Mouse (Mus musculus) limb, embryonic 14.5 days (tissue): ENCODE results near the gene Obp2a. TPM values are rescaled to one million over a fixed set of nuclear protein-coding genes. Genes with fewer than 3 reads are reported as not detected.
"Not testable (repeated sequence)": the region's sequence is repeated elsewhere in the genome, so short reads cannot be mapped to it uniquely, and the experiment has no call there.

Experiments used
- ATAC-seq: fragments of 200-750 bp; cut with Nextera tagmentation; 2 replicates; pipeline ENCODE4 v1.8.0; 2017; ENCODE audit warnings: low read depth, moderate number of reproducible peaks, moderate TSS enrichment; ENCODE audit not compliant: low FRiP score
- DNase-seq: peaks from one replicate; pipeline ENCODE4 v3.0.0-alpha.2; 2015; ENCODE audit warnings: low spot score
- H3K27ac ChIP-seq: fragments of 300-500 bp; sonication (generic); replicated peaks from 2 replicates; pipeline ENCODE4 v1.5.1; 2014; ENCODE audit warnings: low read depth, mild to moderate bottlenecking, low read length, moderate library complexity, mixed read lengths
- H3K27me3 ChIP-seq: fragments of 300-500 bp; sonication (generic); 2 replicates; pipeline ENCODE4 v1.6.1; 2014; ENCODE audit warnings: low read length, mixed read lengths; ENCODE audit not compliant: control insufficient read depth, insufficient read depth
- H3K36me3 ChIP-seq: fragments of 300-500 bp; sonication (generic); 2 replicates; pipeline ENCODE4 v1.6.1; 2014; ENCODE audit warnings: mild to moderate bottlenecking, low read length, moderate library complexity, mixed read lengths; ENCODE audit not compliant: control insufficient read depth, insufficient read depth
- H3K4me1 ChIP-seq: fragments of 300-500 bp; sonication (generic); 2 replicates; pipeline ENCODE4 v1.6.1; 2014; ENCODE audit warnings: antibody characterized with exemption, low read length, mixed read lengths; ENCODE audit not compliant: control insufficient read depth, insufficient read depth
- H3K4me2 ChIP-seq: fragments of 300-500 bp; sonication (generic); replicated peaks from 2 replicates; pipeline ENCODE4 v1.6.1; 2014; ENCODE audit warnings: low read depth, mild to moderate bottlenecking, low read length, moderate library complexity; ENCODE audit not compliant: severe bottlenecking
- H3K4me3 ChIP-seq: fragments of 300-500 bp; sonication (generic); replicated peaks from 2 replicates; pipeline ENCODE4 v1.5.1; 2014; ENCODE audit warnings: low read length
- H3K9ac ChIP-seq: fragments of 300-500 bp; sonication (generic); 2 replicates; pipeline ENCODE4 v1.6.1; 2014; ENCODE audit warnings: mild to moderate bottlenecking, low read depth, low read length, moderate library complexity; ENCODE audit not compliant: severe bottlenecking
- H3K9me3 ChIP-seq: fragments of 300-500 bp; sonication (generic); 2 replicates; pipeline ENCODE4 v1.6.1; 2016; ENCODE audit warnings: low read length; ENCODE audit not compliant: control insufficient read depth
- POLR2A ChIP-seq: fragments of 200-500 bp; IDR thresholded peaks from 2 replicates; pipeline ENCODE4 v1.8.0; 2012; ENCODE audit warnings: inconsistent platforms, mild to moderate bottlenecking, moderate library complexity, borderline replicate concordance; ENCODE audit not compliant: insufficient read depth, insufficient read length; ENCODE audit errors: extremely low read depth
- WGBS: fragments of 180-500 bp; shearing (Covaris S2); extraction: QIAGEN DNeasy Blood & Tissue Kit; methylation state at CpG from one replicate; pipeline ENCODE4 v1.1.7; 2014; 5-methylcytosine and 5-hydroxymethylcytosine counted together
- polyA plus RNA-seq, 2 experiments: library from polyadenylated mRNA; depleted of rRNA in 1 of 2; stranded (reverse) in 1 of 2; unstranded in 1 of 2; fragments of >200 nt; fragmentation: Nextera tagmentation in 1 of 2; extraction: Ambion mirVana in 1 of 2; gene quantifications; 2 replicates each; pipeline versions ENCODE4 v1.2.1 to v1.2.3; 2012 to 2014

The Obp2a gene
- not detected in 2 replicates for polyA plus RNA-seq (2012; rRNA removed)
- polyA plus RNA-seq (2014; fragmentation: Nextera tagmentation; extraction: Ambion mirVana) = not detected in 2 replicates

GRCm38 (mm10) chr2:25699743-25700142 lies at the start of gene Obp2a:
Gene Obp2a (plus strand): TSS chr2:25700043.
- not testable (repeated sequence) for DNase-seq
- 77% methylated on average over 3 of the region's 3 CpGs for WGBS

GRCm38 (mm10) chr2:25652902-25653301 lies 46.9 kb upstream of the Obp2a start, which contains the start of gene Lcn8:
Gene Lcn8 (plus strand): TSS chr2:25653120.
- ATAC-seq = no peak
- no peaks in the 10 kb centered on the region for H3K36me3 ChIP-seq
- H3K9ac ChIP-seq = no peak within 1 kb of the TSS
- H3K27ac ChIP-seq = no peak within 1 kb of the TSS
- no peaks in the 10 kb centered on the region for H3K27me3 ChIP-seq
- 71% methylated on average over 2 of the region's 2 CpGs for WGBS
- TF ChIP-seq POLR2A = no peak
- DNase-seq = no peak
- H3K4me1 ChIP-seq = no peaks in the 10 kb centered on the region
- H3K4me2 ChIP-seq = no peak within 1 kb of the TSS
- no peak within 1 kb of the TSS for H3K4me3 ChIP-seq
- H3K9me3 ChIP-seq = no peaks in the 10 kb centered on the region

More at GRCm38 (mm10) chr2:25699743-25700142, at the start of gene Obp2a:
- not testable (repeated sequence) for H3K9me3 ChIP-seq, H3K4me1 ChIP-seq, H3K4me2 ChIP-seq, ATAC-seq, H3K27ac ChIP-seq, H3K36me3 ChIP-seq, H3K4me3 ChIP-seq, H3K27me3 ChIP-seq, H3K9ac ChIP-seq

GRCm38 (mm10) chr2:25654502-25654901 lies 45.3 kb upstream of the Obp2a start:
- WGBS = 67% methylated on average over 1 of the region's 1 CpGs
- TF ChIP-seq POLR2A = no peak
- ATAC-seq = no peak
- no peak overlapping the region for H3K9ac ChIP-seq
- no peak overlapping the region for H3K4me3 ChIP-seq
- no peak for DNase-seq
- H3K27ac ChIP-seq = no peak overlapping the region
- H3K27me3 ChIP-seq = no peaks in the 10 kb centered on the region
- no peaks in the 10 kb centered on the region for H3K9me3 ChIP-seq
- no peaks in the 10 kb centered on the region for H3K36me3 ChIP-seq
- no peak overlapping the region for H3K4me2 ChIP-seq
- no peaks in the 10 kb centered on the region for H3K4me1 ChIP-seq

GRCm38 (mm10) chr2:25656691-25657090 lies 43.2 kb upstream of the Obp2a start:
- Histone ChIP-seq H3K4me3 (no peak overlapping the region), H3K4me2 (no peak overlapping the region), H3K27me3 (no peaks in the 10 kb centered on the region), H3K9me3 (no peaks in the 10 kb centered on the region), H3K36me3 (no peaks in the 10 kb centered on the region), H3K27ac (no peak overlapping the region), H3K9ac (no peak overlapping the region), H3K4me1 (no peaks in the 10 kb centered on the region)
- DNase-seq (no peak), ATAC-seq (no peak)
- 78% methylated on average over 4 of the region's 4 CpGs for WGBS
- no peak for TF ChIP-seq POLR2A

- DNase-seq = no peak
- Histone ChIP-seq H3K27me3 (no peaks in the 10 kb centered on the region), H3K27ac (no peak overlapping the region), H3K36me3 (no peaks in the 10 kb centered on the region), H3K9me3 (no peaks in the 10 kb centered on the region), H3K9ac (no peak overlapping the region), H3K4me3 (no peak overlapping the region), H3K4me1 (no peaks in the 10 kb centered on the region), H3K4me2 (no peak overlapping the region)
- WGBS = 83% methylated on average over 4 of the region's 4 CpGs
- no peak for TF ChIP-seq POLR2A
- no peak for ATAC-seq
Observed at GRCm38 (mm10) chr2:25657246-25657645, 42.6 kb upstream of the Obp2a start.

- DNase-seq = no peak
- no peaks in the 10 kb centered on the region for H3K4me1 ChIP-seq
- no peak within 1 kb of the TSS for H3K4me2 ChIP-seq
- no peak within 1 kb of the TSS for H3K4me3 ChIP-seq
- H3K27ac ChIP-seq = no peak within 1 kb of the TSS
- H3K9me3 ChIP-seq = no peaks in the 10 kb centered on the region
- TF ChIP-seq POLR2A = no peak
- ATAC-seq = no peak
- H3K27me3 ChIP-seq = no peaks in the 10 kb centered on the region
- no peak within 1 kb of the TSS for H3K9ac ChIP-seq
- H3K36me3 ChIP-seq = no peaks in the 10 kb centered on the region
Observed at GRCm38 (mm10) chr2:25657652-25658051, 42.2 kb upstream of the Obp2a start, which contains the start of gene Lcn5. Gene Lcn5 (plus strand): TSS chr2:25657952.
